Mouse (Mus musculus): Measurements from ENCODE around the gene Rnf182. TPM values are rescaled to one million over a fixed set of nuclear protein-coding genes. Genes with fewer than 3 reads are reported as not detected.

Gene Rnf182
- polyA plus RNA-seq, 1 experiment from 2014 or later, result not detected

DNA sequence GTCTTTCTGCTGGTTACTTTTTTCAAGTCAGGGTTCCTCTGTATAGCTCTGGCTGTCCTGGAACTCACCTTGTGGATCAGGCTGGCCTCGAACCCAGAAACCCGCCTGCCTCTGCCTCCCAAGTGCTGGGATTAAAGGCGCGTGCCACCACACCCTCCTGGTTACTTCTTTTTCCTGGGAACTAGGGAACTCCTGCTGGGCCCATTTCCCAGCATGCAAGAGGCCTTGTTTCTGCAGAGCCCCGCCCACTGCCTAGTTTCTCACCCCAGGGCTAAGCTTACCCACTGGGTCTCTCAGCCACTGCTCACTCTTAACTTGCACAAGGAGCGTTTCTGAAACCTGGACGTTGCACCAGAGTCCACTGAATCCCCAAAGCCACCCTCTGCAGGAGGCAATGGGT, 80.5 kb downstream of the Rnf182 start:
- ATAC-seq (no peak), DNase-seq (no peak)
- no peak overlapping the region for H3K27ac ChIP-seq (ENCODE audit: low read depth)
- no peak overlapping the region for H3K9ac ChIP-seq (replicated peaks)
- no peak for TF ChIP-seq CTCF (IDR thresholded peaks at IDR 0.05; ENCODE audit: low read depth)
- TF ChIP-seq EP300 (IDR thresholded peaks at IDR 0.05; ENCODE audit: low read depth), result no peak
- H3K4me1 ChIP-seq (ENCODE audit: insufficient read depth), result no peaks in the 10 kb centered on the region
- H3K4me3 ChIP-seq (ENCODE audit: low read depth, low read length), result no peak overlapping the region
- no peaks in the 10 kb centered on the region for H3K36me3 ChIP-seq (replicated peaks; ENCODE audit: insufficient read depth, low read length)
- H3K9me3 ChIP-seq (ENCODE audit: low read length), result no peaks in the 10 kb centered on the region
- H3K27me3 ChIP-seq (ENCODE audit: insufficient read depth, low read length), result peaks cover 2% of the 10 kb centered on the region; the same call in 1 of the 2 replicates
- H3K4me2 ChIP-seq (ENCODE audit: low read depth, low read length), result no peak overlapping the region
- 83% methylated on average over 7 of the region's 7 CpGs for WGBS (ENCODE audit: insufficient replicate concordance)

- no peak overlapping the region for H3K4me3 ChIP-seq (ENCODE audit: low read depth, low read length)
- no peak overlapping the region for H3K27ac ChIP-seq (ENCODE audit: low read depth)
- no peaks in the 10 kb centered on the region for H3K4me1 ChIP-seq (ENCODE audit: insufficient read depth)
- no peaks in the 10 kb centered on the region for H3K36me3 ChIP-seq (replicated peaks; ENCODE audit: insufficient read depth, low read length)
- DNase-seq (no peak), ATAC-seq (no peak)
- H3K9me3 ChIP-seq (ENCODE audit: low read length), result no peaks in the 10 kb centered on the region
- H3K9ac ChIP-seq (replicated peaks), result no peak overlapping the region
- 70% methylated on average over 7 of the region's 7 CpGs for WGBS (ENCODE audit: insufficient replicate concordance)
- TF ChIP-seq EP300 (IDR thresholded peaks at IDR 0.05; ENCODE audit: low read depth) (no peak), CTCF (IDR thresholded peaks at IDR 0.05; ENCODE audit: low read depth) (no peak)
- no peaks in the 10 kb centered on the region for H3K27me3 ChIP-seq (ENCODE audit: insufficient read depth, low read length)
- H3K4me2 ChIP-seq (ENCODE audit: low read depth, low read length), result no peak overlapping the region
Observed at GRCm38 (mm10) chr13:43698506-43698905, 83.0 kb downstream of the Rnf182 start.

DNA sequence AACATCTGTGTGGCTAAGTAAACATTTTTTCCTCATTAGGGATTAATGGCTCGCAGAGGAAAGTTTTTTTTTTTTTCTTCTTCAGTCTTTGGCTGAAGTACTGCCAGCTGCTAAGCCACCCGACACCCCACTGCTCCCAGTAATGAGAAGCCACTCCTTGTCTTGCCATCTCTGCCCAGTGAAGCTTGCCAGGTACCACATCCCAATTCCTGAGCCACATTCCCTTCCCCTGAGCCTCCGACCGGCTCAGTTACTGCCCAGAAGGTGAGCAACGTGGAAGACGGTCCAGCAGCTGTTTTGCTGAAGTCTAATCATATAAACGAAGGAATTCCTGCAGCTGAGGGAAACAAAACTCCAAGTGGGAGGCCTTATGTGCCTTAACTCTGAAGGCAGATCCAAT, 88.0 kb downstream of the Rnf182 start:
- Histone ChIP-seq H3K36me3 (replicated peaks; ENCODE audit: insufficient read depth, low read length) (no peaks in the 10 kb centered on the region), H3K4me2 (ENCODE audit: low read depth, low read length) (no peak overlapping the region), H3K4me3 (ENCODE audit: low read depth, low read length) (no peak overlapping the region), H3K27me3 (ENCODE audit: insufficient read depth, low read length) (no peaks in the 10 kb centered on the region), H3K27ac (ENCODE audit: low read depth) (no peak overlapping the region), H3K4me1 (ENCODE audit: insufficient read depth) (no peaks in the 10 kb centered on the region), H3K9ac (replicated peaks) (no peak overlapping the region), H3K9me3 (ENCODE audit: low read length) (no peaks in the 10 kb centered on the region)
- TF ChIP-seq CTCF (IDR thresholded peaks at IDR 0.05; ENCODE audit: low read depth), result no peak
- ATAC-seq (no peak), DNase-seq (no peak)
- 68% methylated on average over 7 of the region's 7 CpGs for WGBS (ENCODE audit: insufficient replicate concordance)

DNA sequence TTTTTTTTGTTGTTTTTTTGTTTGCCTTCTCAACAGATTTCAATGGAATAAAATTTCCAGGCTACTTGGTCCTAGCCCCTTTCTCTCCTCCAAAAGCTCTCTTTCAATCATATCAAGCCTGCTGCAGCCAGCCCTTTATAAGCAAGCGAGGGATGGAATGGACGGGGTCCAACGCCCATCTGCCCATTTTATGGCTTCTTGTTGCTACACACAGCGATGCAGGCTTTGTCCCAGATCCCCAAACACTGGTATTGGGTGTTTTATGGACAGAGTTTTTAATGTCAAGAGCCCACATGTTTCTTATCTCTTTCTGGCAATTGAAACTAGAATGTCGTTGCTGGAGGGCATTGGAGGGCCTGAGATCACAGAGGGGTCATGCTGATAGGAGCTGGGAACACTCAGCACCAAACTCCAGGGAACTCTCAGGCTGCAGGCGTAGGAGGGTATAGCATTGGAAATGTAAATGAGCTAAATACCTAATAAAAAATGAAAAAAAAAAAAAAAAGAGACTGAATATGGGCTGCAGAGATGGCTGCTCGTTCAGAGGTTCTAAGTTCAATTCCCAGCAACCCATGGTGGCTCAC, 89.1 kb downstream of the Rnf182 start:
- Histone ChIP-seq H3K36me3 (replicated peaks; ENCODE audit: insufficient read depth, low read length) (no peaks in the 10 kb centered on the region), H3K4me3 (ENCODE audit: low read depth, low read length) (no peak overlapping the region), H3K4me2 (ENCODE audit: low read depth, low read length) (no peak overlapping the region), H3K9ac (replicated peaks) (no peak overlapping the region), H3K4me1 (ENCODE audit: insufficient read depth) (no peaks in the 10 kb centered on the region), H3K9me3 (ENCODE audit: low read length) (no peaks in the 10 kb centered on the region), H3K27me3 (ENCODE audit: insufficient read depth, low read length) (no peaks in the 10 kb centered on the region), H3K27ac (ENCODE audit: low read depth) (no peak overlapping the region)
- DNase-seq, result no peak
- no peak for ATAC-seq
- 46% methylated on average over 7 of the region's 7 CpGs for WGBS (ENCODE audit: insufficient replicate concordance)
- TF ChIP-seq EP300 (IDR thresholded peaks at IDR 0.05; ENCODE audit: low read depth) (no peak), CTCF (IDR thresholded peaks at IDR 0.05; ENCODE audit: low read depth) (no peak)

- DNase-seq, result no peak
- H3K9me3 ChIP-seq (ENCODE audit: low read length), result no peaks in the 10 kb centered on the region
- H3K4me1 ChIP-seq (ENCODE audit: insufficient read depth), result no peaks in the 10 kb centered on the region
- H3K9ac ChIP-seq (replicated peaks), result no peak overlapping the region
- ATAC-seq, result no peak
- H3K4me3 ChIP-seq (ENCODE audit: low read depth, low read length), result no peak overlapping the region
- TF ChIP-seq EP300 (IDR thresholded peaks at IDR 0.05; ENCODE audit: low read depth), result no peak
- no peak for TF ChIP-seq CTCF (IDR thresholded peaks at IDR 0.05; ENCODE audit: low read depth)
- 61% methylated on average over 4 of the region's 4 CpGs for WGBS (ENCODE audit: insufficient replicate concordance)
- H3K4me2 ChIP-seq (ENCODE audit: low read depth, low read length), result no peak overlapping the region
- no peaks in the 10 kb centered on the region for H3K27me3 ChIP-seq (ENCODE audit: insufficient read depth, low read length)
- no peak overlapping the region for H3K27ac ChIP-seq (ENCODE audit: low read depth)
- no peaks in the 10 kb centered on the region for H3K36me3 ChIP-seq (replicated peaks; ENCODE audit: insufficient read depth, low read length)
Observed at GRCm38 (mm10) chr13:43706387-43706786, 90.9 kb downstream of the Rnf182 start.

DNA sequence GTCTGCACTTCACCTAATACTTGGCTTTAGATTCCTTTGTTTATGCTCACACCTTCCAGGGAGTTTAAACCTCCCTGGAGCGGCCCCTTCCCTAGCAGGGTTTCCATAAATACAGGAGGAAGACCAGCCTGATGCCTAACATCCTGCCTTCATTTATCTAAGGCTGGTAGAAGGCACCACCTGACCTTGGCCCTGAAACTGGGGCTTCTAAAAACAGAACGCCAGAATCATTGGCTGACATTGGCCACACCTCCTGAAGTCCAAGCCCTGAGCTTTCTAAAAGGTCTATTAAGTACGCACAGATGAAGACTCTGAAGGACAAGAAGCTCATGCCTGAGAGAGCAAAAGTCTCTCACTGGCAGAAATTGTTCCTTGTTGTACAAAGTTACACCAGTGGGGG, 94.0 kb downstream of the Rnf182 start:
- no peak overlapping the region for H3K9ac ChIP-seq (replicated peaks)
- no peak for DNase-seq
- WGBS (ENCODE audit: insufficient replicate concordance), result 63% methylated on average over 3 of the region's 3 CpGs
- no peak overlapping the region for H3K4me3 ChIP-seq (ENCODE audit: low read depth, low read length)
- TF ChIP-seq CTCF (IDR thresholded peaks at IDR 0.05; ENCODE audit: low read depth) (no peak), EP300 (IDR thresholded peaks at IDR 0.05; ENCODE audit: low read depth) (no peak)
- no peak overlapping the region for H3K4me2 ChIP-seq (ENCODE audit: low read depth, low read length)
- no peak overlapping the region for H3K27ac ChIP-seq (ENCODE audit: low read depth)
- no peak for ATAC-seq
- H3K36me3 ChIP-seq (replicated peaks; ENCODE audit: insufficient read depth, low read length), result no peaks in the 10 kb centered on the region
- H3K4me1 ChIP-seq (ENCODE audit: insufficient read depth), result no peaks in the 10 kb centered on the region
- H3K9me3 ChIP-seq (ENCODE audit: low read length), result no peaks in the 10 kb centered on the region
- no peaks in the 10 kb centered on the region for H3K27me3 ChIP-seq (ENCODE audit: insufficient read depth, low read length)

Measured in liver, postnatal 0 days (tissue).